Mouse (Mus musculus) hindbrain, embryonic 13.5 days (tissue): Measurements from ENCODE around the gene Meig1. TPM values are rescaled to one million over a fixed set of nuclear protein-coding genes. Genes with fewer than 3 reads are reported as not detected.
"Not testable (repeated sequence)": the region's sequence is repeated elsewhere in the genome, so short reads cannot be mapped to it uniquely, and the experiment has no call there.

ENCODE experiments used
- ATAC-seq: fragments of 200-750 bp; cut with Nextera tagmentation; 2 replicates; pipeline ENCODE4 v1.8.0; 2017; ENCODE audit warnings: moderate TSS enrichment; ENCODE audit not compliant: low FRiP score
- H3K27ac ChIP-seq: fragments of 300-500 bp; sonication (generic); 2 replicates; pipeline ENCODE4 v1.5.1; 2015; ENCODE audit warnings: inconsistent platforms, mild to moderate bottlenecking, moderate library complexity
- H3K27me3 ChIP-seq: fragments of 300-500 bp; sonication (generic); 2 replicates; pipeline ENCODE4 v1.6.1; 2015; ENCODE audit warnings: mild to moderate bottlenecking, inconsistent platforms
- H3K36me3 ChIP-seq: fragments of 300-500 bp; sonication (generic); 2 replicates; pipeline ENCODE4 v1.6.1; 2015; ENCODE audit warnings: mild to moderate bottlenecking, inconsistent platforms
- H3K4me1 ChIP-seq: fragments of 300-500 bp; sonication (generic); replicated peaks from 2 replicates; pipeline ENCODE4 v1.6.1; 2015; ENCODE audit warnings: inconsistent platforms
- H3K4me2 ChIP-seq: fragments of 300-500 bp; sonication (generic); 2 replicates; pipeline ENCODE4 v1.6.1; 2015; ENCODE audit warnings: inconsistent platforms, mild to moderate bottlenecking, moderate library complexity
- H3K4me3 ChIP-seq: fragments of 300-500 bp; sonication (generic); 2 replicates; pipeline ENCODE4 v1.5.1; 2015; ENCODE audit warnings: mild to moderate bottlenecking, inconsistent platforms
- H3K9ac ChIP-seq: fragments of 300-500 bp; sonication (generic); 2 replicates; pipeline ENCODE4 v1.6.1; 2015; ENCODE audit warnings: mild to moderate bottlenecking, inconsistent platforms
- H3K9me3 ChIP-seq: fragments of 300-500 bp; sonication (generic); 2 replicates; pipeline ENCODE4 v1.6.1; 2016; ENCODE audit warnings: inconsistent platforms
- WGBS: fragments of 180-500 bp; shearing (Covaris S2); methylation state at CpG from one replicate; pipeline ENCODE4 v1.1.7; 2015; 5-methylcytosine and 5-hydroxymethylcytosine counted together
- polyA plus RNA-seq: library from polyadenylated mRNA; unstranded; fragments of >200 nt; fragmentation: Nextera tagmentation; extraction: Ambion mirVana; gene quantifications from 2 replicates; pipeline ENCODE4 v1.2.1, GENCODE M21; 2015

Meig1 gene
- polyA plus RNA-seq, 1 experiment from 2014 or later, result 8.4 TPM

DNA sequence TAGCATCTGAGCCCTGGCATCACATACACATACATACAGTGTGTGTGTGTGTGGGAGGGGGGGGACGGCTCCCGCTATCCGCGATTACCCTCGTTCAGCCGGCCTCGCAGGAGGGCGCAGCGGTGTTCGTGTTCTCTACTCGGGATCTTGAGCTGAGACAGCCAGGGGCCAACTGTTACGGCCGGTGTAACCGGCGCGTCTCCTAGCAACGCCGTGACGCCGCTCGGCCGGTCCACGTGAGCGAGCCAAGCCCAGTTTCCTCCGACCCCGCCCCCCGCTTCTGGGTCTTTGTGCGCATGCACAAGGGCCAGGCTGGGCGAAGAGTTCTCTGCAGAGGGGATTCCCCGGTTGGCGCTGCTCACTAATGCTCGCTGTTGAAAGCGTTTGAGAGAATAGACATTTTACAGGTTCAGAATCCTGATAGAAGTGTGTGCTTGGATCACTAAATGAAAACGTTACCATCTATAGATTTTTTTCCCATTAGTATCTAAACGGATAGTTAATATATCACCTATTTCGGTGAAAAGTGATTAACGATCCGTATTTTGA, 3.5 kb downstream of the Meig1 start:
- Histone ChIP-seq H3K4me3 (peak overlapping the region; percentile 56), H3K27ac (no peak overlapping the region), H3K9me3 (no peaks in the 10 kb centered on the region), H3K27me3 (peaks cover 20% of the 10 kb centered on the region; the same call in 1 of the 2 replicates), H3K36me3 (no peaks in the 10 kb centered on the region), H3K4me1 (peaks cover 11% of the 10 kb centered on the region), H3K4me2 (peak overlapping the region; percentile 63), H3K9ac (peak overlapping the region; percentile 65)
- ATAC-seq, result peak; percentile 94
- WGBS, result 2% methylated on average over 38 of the region's 38 CpGs

- Histone ChIP-seq H3K4me1 (peaks cover 6% of the 10 kb centered on the region; the same call in 1 of the 2 replicates), H3K36me3 (no peaks in the 10 kb centered on the region), H3K4me2 (no peak overlapping the region), H3K9ac (no peak overlapping the region), H3K4me3 (no peak overlapping the region), H3K27ac (no peak overlapping the region), H3K27me3 (peaks cover 20% of the 10 kb centered on the region; the same call in 1 of the 2 replicates), H3K9me3 (no peaks in the 10 kb centered on the region)
- 65% methylated on average over 1 of the region's 1 CpGs for WGBS
- no peak for ATAC-seq
Measured at GRCm38 (mm10) chr2:3415676-3416075, 6.8 kb downstream of the Meig1 start.

DNA sequence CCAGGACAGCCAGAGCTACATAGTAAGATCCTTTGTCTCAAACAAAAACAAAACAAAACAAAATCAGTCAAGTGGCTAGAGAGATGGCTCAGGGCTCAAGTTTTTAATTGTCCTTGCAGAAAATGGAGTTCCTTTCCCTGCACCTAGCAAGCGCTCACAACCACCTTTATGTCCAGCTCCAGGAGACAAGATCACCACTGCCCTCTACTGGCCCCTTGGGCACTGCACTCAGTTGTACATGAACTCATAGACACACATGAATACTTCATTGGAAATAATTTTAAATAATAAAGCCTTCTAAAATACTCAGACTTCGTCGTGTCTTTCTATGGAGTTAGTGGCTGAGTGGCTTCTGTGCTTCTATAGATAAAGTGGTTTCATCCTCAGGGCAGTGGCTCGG, 8.2 kb downstream of the Meig1 start:
- H3K27me3 ChIP-seq, result peaks cover 20% of the 10 kb centered on the region; the same call in 1 of the 2 replicates
- H3K4me2 ChIP-seq, result no peak overlapping the region
- H3K36me3 ChIP-seq, result no peaks in the 10 kb centered on the region
- H3K9me3 ChIP-seq, result no peaks in the 10 kb centered on the region
- H3K4me3 ChIP-seq, result no peak overlapping the region
- H3K9ac ChIP-seq, result no peak overlapping the region
- WGBS, result 38% methylated on average over 4 of the region's 4 CpGs
- H3K4me1 ChIP-seq, result peaks cover 6% of the 10 kb centered on the region; the same call in 1 of the 2 replicates
- ATAC-seq, result no peak
- H3K27ac ChIP-seq, result no peak overlapping the region

- WGBS, result 84% methylated on average over 7 of the region's 7 CpGs
- Histone ChIP-seq H3K27me3 (no peaks in the 10 kb centered on the region), H3K4me3 (no peak overlapping the region), H3K4me1 (no peaks in the 10 kb centered on the region), H3K4me2 (no peak overlapping the region), H3K9ac (no peak overlapping the region), H3K27ac (no peak overlapping the region), H3K9me3 (no peaks in the 10 kb centered on the region), H3K36me3 (no peaks in the 10 kb centered on the region)
- no peak for ATAC-seq
Measured at GRCm38 (mm10) chr2:3407756-3408155, 14.7 kb downstream of the Meig1 start.

- Histone ChIP-seq H3K9me3 (no peaks in the 10 kb centered on the region), H3K27me3 (no peaks in the 10 kb centered on the region), H3K4me1 (no peaks in the 10 kb centered on the region), H3K9ac (no peak overlapping the region), H3K36me3 (no peaks in the 10 kb centered on the region), H3K4me2 (no peak overlapping the region), H3K27ac (no peak overlapping the region), H3K4me3 (no peak overlapping the region)
- no peak for ATAC-seq
- WGBS, result 78% methylated on average over 4 of the region's 4 CpGs
Measured at GRCm38 (mm10) chr2:3405981-3406380, 16.5 kb downstream of the Meig1 start.

GRCm38 (mm10) chr2:3397110-3397509, 25.3 kb downstream of the Meig1 start, which contains the start of gene Olah:
Gene Olah, minus strand, starts transcription at chr2:3397210.
- not testable (repeated sequence) for ATAC-seq, H3K9ac ChIP-seq, H3K9me3 ChIP-seq, H3K4me2 ChIP-seq, H3K27me3 ChIP-seq, H3K27ac ChIP-seq, H3K4me1 ChIP-seq, H3K4me3 ChIP-seq, H3K36me3 ChIP-seq
- 70% methylated on average over 10 of the region's 10 CpGs for WGBS

GRCm38 (mm10) chr2:3391945-3392344, 30.5 kb downstream of the Meig1 start:
- ATAC-seq, result no peak
- WGBS, result 83% methylated on average over 2 of the region's 2 CpGs
- no peak overlapping the region for H3K4me3 ChIP-seq
- no peak overlapping the region for H3K9ac ChIP-seq
- no peaks in the 10 kb centered on the region for H3K36me3 ChIP-seq
- H3K27me3 ChIP-seq, result no peaks in the 10 kb centered on the region
- H3K4me2 ChIP-seq, result no peak overlapping the region
- H3K27ac ChIP-seq, result no peak overlapping the region
- H3K4me1 ChIP-seq, result no peaks in the 10 kb centered on the region
- no peaks in the 10 kb centered on the region for H3K9me3 ChIP-seq

DNA sequence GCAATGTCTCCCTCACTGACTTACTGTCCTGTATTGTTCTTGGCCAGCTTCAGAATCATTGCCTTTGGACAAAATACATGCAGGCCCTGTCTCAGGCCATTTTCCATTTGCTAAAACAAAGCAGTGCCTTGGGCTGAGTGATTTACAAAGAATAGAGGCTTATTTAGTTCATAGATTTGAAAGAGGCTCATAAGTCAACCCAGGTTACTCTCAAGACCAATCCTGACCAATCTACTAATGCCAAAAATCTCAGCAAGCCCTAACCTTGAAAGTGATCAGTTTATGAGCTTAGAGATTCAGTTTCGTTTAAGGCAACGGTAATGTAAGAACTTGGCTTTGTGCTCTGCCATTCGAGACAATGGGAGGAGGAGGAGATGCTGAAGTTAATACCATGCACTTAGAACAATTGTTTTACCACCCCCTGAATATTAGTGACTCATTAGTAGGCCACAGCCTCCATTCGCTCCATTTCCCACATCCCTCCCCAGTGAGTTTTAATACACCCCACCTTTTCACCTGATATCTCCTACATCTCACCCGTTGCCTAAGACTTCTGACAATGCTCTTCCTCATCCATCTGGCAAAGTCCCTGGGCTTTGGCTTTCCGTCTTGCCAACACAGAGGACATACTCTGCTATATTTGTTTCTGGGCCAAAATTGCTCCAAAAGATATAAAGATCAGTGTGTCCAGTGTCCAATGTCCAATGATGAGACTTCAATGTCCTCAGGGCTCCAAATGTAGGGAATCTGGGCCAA, 35.2 kb downstream of the Meig1 start:
- no peaks in the 10 kb centered on the region for H3K36me3 ChIP-seq

DNA sequence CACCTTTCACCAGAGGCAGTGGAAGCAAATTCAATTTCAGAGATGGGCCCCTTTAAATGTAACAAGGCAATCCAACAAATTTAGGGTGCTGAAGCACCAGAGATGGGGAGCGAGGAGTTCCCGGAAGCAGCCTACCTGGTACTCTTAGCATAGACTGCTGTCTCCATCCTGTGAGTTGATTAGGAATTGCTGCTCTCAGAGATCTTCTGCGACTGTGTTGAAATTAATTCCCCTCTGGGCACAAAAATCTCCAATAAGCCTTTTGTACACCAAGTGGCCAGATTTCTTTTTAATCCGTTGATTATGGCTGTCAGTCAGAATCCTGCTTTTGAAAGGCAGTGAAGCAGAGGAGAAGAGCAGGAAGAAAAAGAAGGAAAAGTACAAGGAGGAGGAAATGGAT, 57.3 kb downstream of the Meig1 start:
- Histone ChIP-seq H3K4me2 (no peak overlapping the region), H3K4me3 (no peak overlapping the region), H3K27ac (no peak overlapping the region), H3K27me3 (no peaks in the 10 kb centered on the region), H3K4me1 (no peaks in the 10 kb centered on the region), H3K9me3 (no peaks in the 10 kb centered on the region), H3K36me3 (no peaks in the 10 kb centered on the region), H3K9ac (no peak overlapping the region)
- 68% methylated on average over 4 of the region's 4 CpGs for WGBS
- ATAC-seq, result no peak

More for the DNA sequence above, 35.2 kb downstream of the Meig1 start:
- H3K9ac ChIP-seq, result no peak overlapping the region
- no peak overlapping the region for H3K27ac ChIP-seq
- no peak overlapping the region for H3K4me3 ChIP-seq
- H3K9me3 ChIP-seq, result no peaks in the 10 kb centered on the region
- WGBS, result 87% methylated on average over 6 of the region's 6 CpGs
- H3K4me2 ChIP-seq, result no peak overlapping the region
- no peaks in the 10 kb centered on the region for H3K27me3 ChIP-seq
- no peak for ATAC-seq
- no peaks in the 10 kb centered on the region for H3K4me1 ChIP-seq

DNA sequence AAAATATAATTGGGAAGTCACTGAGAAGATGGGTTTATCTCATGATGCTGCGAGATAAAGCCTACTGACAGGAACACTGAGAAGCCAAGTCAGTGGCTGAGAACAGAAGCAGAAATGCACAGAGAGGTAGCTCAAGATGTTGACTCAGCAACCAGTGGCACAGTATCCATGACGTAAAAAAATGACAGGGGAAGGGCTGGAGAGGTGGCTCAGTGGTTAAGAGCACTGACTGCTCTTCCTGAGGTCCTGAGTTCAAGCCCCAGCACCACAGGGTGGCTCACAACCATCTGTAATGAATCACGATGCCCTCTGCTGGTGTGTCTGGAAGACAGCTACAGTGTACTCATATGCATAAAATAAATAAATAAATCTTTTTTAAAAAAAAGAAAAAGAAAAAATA, 61.4 kb downstream of the Meig1 start:
- H3K27me3 ChIP-seq, result peaks cover 3% of the 10 kb centered on the region; the same call in 1 of the 2 replicates
- no peak for ATAC-seq
- no peaks in the 10 kb centered on the region for H3K36me3 ChIP-seq
- H3K27ac ChIP-seq, result no peak overlapping the region
- WGBS, result 89% methylated on average over 3 of the region's 3 CpGs
- H3K4me3 ChIP-seq, result no peak overlapping the region
- no peaks in the 10 kb centered on the region for H3K4me1 ChIP-seq
- H3K9me3 ChIP-seq, result no peaks in the 10 kb centered on the region
- no peak overlapping the region for H3K9ac ChIP-seq
- no peak overlapping the region for H3K4me2 ChIP-seq
